Mouse (Mus musculus) hindbrain, embryonic 11.5 days (tissue): Measurements from ENCODE around the gene Dph1. TPM values are rescaled to one million over a fixed set of nuclear protein-coding genes. Genes with fewer than 3 reads are reported as not detected.

ENCODE experiments used
- ATAC-seq: fragments of 200-750 bp; cut with Nextera tagmentation; 2 replicates; pipeline ENCODE4 v1.8.0; 2017; ENCODE audit warnings: mild to moderate bottlenecking, moderate TSS enrichment, moderate library complexity; ENCODE audit not compliant: low FRiP score
- DNase-seq: peaks from one replicate; pipeline ENCODE4 v3.0.0-alpha.2; 2015; ENCODE audit warnings: low spot score
- H3K27ac ChIP-seq: fragments of 300-500 bp; sonication (generic); 2 replicates; pipeline ENCODE4 v1.5.1; 2014; ENCODE audit warnings: mild to moderate bottlenecking, low read depth, low read length
- H3K27me3 ChIP-seq: fragments of 300-500 bp; sonication (generic); 2 replicates; pipeline ENCODE4 v1.6.1; 2014; ENCODE audit warnings: mild to moderate bottlenecking, low read length, moderate library complexity, mixed read lengths; ENCODE audit not compliant: control insufficient read depth, insufficient read depth
- H3K36me3 ChIP-seq: fragments of 300-500 bp; sonication (generic); 2 replicates; pipeline ENCODE4 v1.6.1; 2014; ENCODE audit warnings: mild to moderate bottlenecking, low read length, moderate library complexity, mixed read lengths; ENCODE audit not compliant: control insufficient read depth, insufficient read depth
- H3K4me1 ChIP-seq: fragments of 300-500 bp; sonication (generic); replicated peaks from 2 replicates; pipeline ENCODE4 v1.6.1; 2014; ENCODE audit warnings: low read length, mixed read lengths; ENCODE audit not compliant: control insufficient read depth, insufficient read depth
- H3K4me2 ChIP-seq: fragments of 300-500 bp; sonication (generic); replicated peaks from 2 replicates; pipeline ENCODE4 v1.6.1; 2014; ENCODE audit warnings: mild to moderate bottlenecking, low read depth, low read length
- H3K4me3 ChIP-seq: fragments of 300-500 bp; sonication (generic); 2 replicates; pipeline ENCODE4 v1.5.1; 2014; ENCODE audit warnings: low read depth, low read length
- H3K9ac ChIP-seq: fragments of 300-500 bp; sonication (generic); 2 replicates; pipeline ENCODE4 v1.6.1; 2014; ENCODE audit warnings: low read depth, low read length
- H3K9me3 ChIP-seq: fragments of 300-500 bp; sonication (generic); 2 replicates; pipeline ENCODE4 v1.6.1; 2016; ENCODE audit warnings: low read length; ENCODE audit not compliant: control insufficient read depth
- WGBS: fragments of 180-500 bp; shearing (Covaris S2); extraction: QIAGEN DNeasy Blood & Tissue Kit; methylation state at CpG from one replicate; pipeline ENCODE4 v1.1.7; 2014; 5-methylcytosine and 5-hydroxymethylcytosine counted together
- polyA plus RNA-seq: library from polyadenylated mRNA; unstranded; fragments of >200 nt; fragmentation: Nextera tagmentation; extraction: Ambion mirVana; gene quantifications from 2 replicates; pipeline ENCODE4 v1.2.1, GENCODE M21; 2014

The Dph1 gene
- polyA plus RNA-seq, result 14.1 and 18.8 TPM in 2 replicates

GRCm38 (mm10) chr11:75190905-75191441 lies at the start of gene Dph1:
Gene Dph1, minus strand, starts transcription at chr11:75191241.
- no peaks in the 10 kb centered on the region for H3K9me3 ChIP-seq
- peak within 1 kb of the TSS; percentile 66 for H3K4me2 ChIP-seq
- peaks cover 47% of the 10 kb centered on the region for H3K27me3 ChIP-seq
- DNase-seq (no peak), ATAC-seq (no peak)
- peak within 1 kb of the TSS; percentile 70 for H3K4me3 ChIP-seq
- 52% methylated on average over 5 of the region's 5 CpGs for WGBS
- H3K9ac ChIP-seq, result peak within 1 kb of the TSS; percentile 40
- no peak within 1 kb of the TSS for H3K27ac ChIP-seq
- no peaks in the 10 kb centered on the region for H3K36me3 ChIP-seq
- H3K4me1 ChIP-seq, result peaks cover 10% of the 10 kb centered on the region

GRCm38 (mm10) chr11:75240158-75240934 lies 49.3 kb upstream of the Dph1 start:
- Histone ChIP-seq H3K9ac (no peak overlapping the region), H3K36me3 (no peaks in the 10 kb centered on the region)

GRCm38 (mm10) chr11:75234745-75235144 lies 43.7 kb upstream of the Dph1 start:
- no peak overlapping the region for H3K9ac ChIP-seq
- no peaks in the 10 kb centered on the region for H3K36me3 ChIP-seq
- no peaks in the 10 kb centered on the region for H3K4me1 ChIP-seq
- H3K27ac ChIP-seq, result no peak overlapping the region
- 0 out of 2 replicates have a peak, but pooled peaks cover 2% of the 10 kb centered on the region for H3K27me3 ChIP-seq
- WGBS, result 10% methylated on average over 16 of the region's 16 CpGs
- ATAC-seq, result no peak
- no peak overlapping the region for H3K4me2 ChIP-seq
- H3K4me3 ChIP-seq, result no peak overlapping the region
- H3K9me3 ChIP-seq, result no peaks in the 10 kb centered on the region
- no peak for DNase-seq

More at GRCm38 (mm10) chr11:75240158-75240934, 49.3 kb upstream of the Dph1 start:
- Histone ChIP-seq H3K9me3 (no peaks in the 10 kb centered on the region), H3K4me1 (no peaks in the 10 kb centered on the region), H3K4me3 (no peak overlapping the region), H3K27ac (no peak overlapping the region), H3K27me3 (no peaks in the 10 kb centered on the region), H3K4me2 (no peak overlapping the region)
- DNase-seq (no peak), ATAC-seq (no peak)
- 78% methylated on average over 13 of the region's 13 CpGs for WGBS

- no peak for DNase-seq
- Histone ChIP-seq H3K4me3 (no peak overlapping the region), H3K36me3 (no peaks in the 10 kb centered on the region), H3K4me1 (no peaks in the 10 kb centered on the region), H3K9ac (no peak overlapping the region), H3K9me3 (no peaks in the 10 kb centered on the region), H3K4me2 (no peak overlapping the region), H3K27ac (no peak overlapping the region), H3K27me3 (0 out of 2 replicates have a peak, but pooled peaks cover 2% of the 10 kb centered on the region)
- no peak for ATAC-seq
- WGBS, result 78% methylated on average over 4 of the region's 4 CpGs
Measured at GRCm38 (mm10) chr11:75232434-75232833, 41.4 kb upstream of the Dph1 start.

- Histone ChIP-seq H3K4me1 (no peaks in the 10 kb centered on the region), H3K4me3 (no peak overlapping the region), H3K9me3 (no peaks in the 10 kb centered on the region), H3K4me2 (no peak overlapping the region), H3K9ac (no peak overlapping the region), H3K36me3 (no peaks in the 10 kb centered on the region), H3K27me3 (0 out of 2 replicates have a peak, but pooled peaks cover 2% of the 10 kb centered on the region), H3K27ac (no peak overlapping the region)
- WGBS, result 9% methylated on average over 7 of the region's 7 CpGs
- ATAC-seq, result no peak
- peak; percentile 78 for DNase-seq
Measured at GRCm38 (mm10) chr11:75231756-75232155, 40.7 kb upstream of the Dph1 start.

GRCm38 (mm10) chr11:75230272-75230760 lies 39.3 kb upstream of the Dph1 start:
- Histone ChIP-seq H3K4me2 (no peak overlapping the region), H3K27me3 (0 out of 2 replicates have a peak, but pooled peaks cover 2% of the 10 kb centered on the region), H3K27ac (no peak overlapping the region), H3K9me3 (no peaks in the 10 kb centered on the region), H3K9ac (no peak overlapping the region), H3K4me1 (no peaks in the 10 kb centered on the region), H3K4me3 (no peak overlapping the region), H3K36me3 (no peaks in the 10 kb centered on the region)
- ATAC-seq (no peak), DNase-seq (no peak)
- WGBS, result 90% methylated on average over 6 of the region's 6 CpGs

- no peaks in the 10 kb centered on the region for H3K9me3 ChIP-seq
- H3K4me3 ChIP-seq, result no peak overlapping the region
- WGBS, result 82% methylated on average over 6 of the region's 6 CpGs
- no peaks in the 10 kb centered on the region for H3K4me1 ChIP-seq
- no peaks in the 10 kb centered on the region for H3K36me3 ChIP-seq
- no peaks in the 10 kb centered on the region for H3K27me3 ChIP-seq
- H3K4me2 ChIP-seq, result no peak overlapping the region
- H3K27ac ChIP-seq, result no peak overlapping the region
- ATAC-seq (no peak), DNase-seq (no peak)
- no peak overlapping the region for H3K9ac ChIP-seq
Measured at GRCm38 (mm10) chr11:75229289-75229688, 38.2 kb upstream of the Dph1 start.

- H3K9ac ChIP-seq, result no peak overlapping the region
- H3K27ac ChIP-seq, result no peak overlapping the region
- no peak for ATAC-seq
- H3K27me3 ChIP-seq, result no peaks in the 10 kb centered on the region
- no peak for DNase-seq
- 82% methylated on average over 3 of the region's 3 CpGs for WGBS
- H3K36me3 ChIP-seq, result no peaks in the 10 kb centered on the region
- H3K4me1 ChIP-seq, result no peaks in the 10 kb centered on the region
- H3K9me3 ChIP-seq, result no peaks in the 10 kb centered on the region
- no peak overlapping the region for H3K4me3 ChIP-seq
- no peak overlapping the region for H3K4me2 ChIP-seq
Measured at GRCm38 (mm10) chr11:75227632-75228031, 36.6 kb upstream of the Dph1 start.

GRCm38 (mm10) chr11:75224835-75225234 lies 33.8 kb upstream of the Dph1 start:
- ATAC-seq (no peak), DNase-seq (no peak)
- WGBS, result 91% methylated on average over 4 of the region's 4 CpGs
- no peaks in the 10 kb centered on the region for H3K4me1 ChIP-seq
- no peak overlapping the region for H3K4me3 ChIP-seq
- H3K27ac ChIP-seq, result no peak overlapping the region
- H3K27me3 ChIP-seq, result no peaks in the 10 kb centered on the region
- no peaks in the 10 kb centered on the region for H3K36me3 ChIP-seq
- no peak overlapping the region for H3K4me2 ChIP-seq
- H3K9ac ChIP-seq, result no peak overlapping the region
- H3K9me3 ChIP-seq, result no peaks in the 10 kb centered on the region
